ENCODE assay signal across 10 mouse cellular contexts in the genomic region with DNA sequence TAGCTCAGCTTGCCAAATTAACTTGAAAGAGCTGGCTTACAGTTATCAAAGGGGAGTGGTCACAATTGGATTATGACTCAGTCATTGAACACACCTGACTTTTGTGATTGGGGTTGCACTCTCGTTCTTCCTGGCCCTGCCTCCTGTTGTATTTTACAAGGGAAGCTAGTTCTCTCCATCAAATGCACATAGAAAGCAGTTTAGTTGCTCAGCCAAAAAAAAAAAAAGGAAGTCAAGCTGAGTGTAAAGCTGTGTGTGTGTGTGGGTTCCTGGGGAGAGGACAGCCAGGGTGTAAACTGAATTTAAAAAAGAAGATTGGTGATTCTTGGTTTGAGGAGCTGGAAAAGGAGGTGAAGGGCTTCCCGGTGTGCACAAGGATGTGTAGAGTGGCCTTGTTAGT. TPM values are rescaled to one million over a fixed set of nuclear protein-coding genes. Genes with fewer than 3 reads are reported as not detected.
DNase-seq lines count a peak whose midpoint lies in the region; ATAC-seq and TF ChIP-seq lines count a peak whose summit lies in the region.
"Had no signal": no experiment of that assay in that cellular context is flagged by ENCODE, and none has a peak within 500 bp of the region (broad histone marks: within the 10 kb centered on the region; RNA-seq: fewer than 3 reads in every experiment).

No protein-coding gene starts in this region.

- DNase-seq in liver, adult 2 months (ENCODE audit: extremely low read depth, low read depth, low spot score): peak; percentile 4
- no peak for DNase-seq in liver
- no peak for DNase-seq in adrenal gland, postnatal 10 days
- DNase-seq: kidney, adult 11 months; thymus, postnatal 36 days had no signal

- H3K9me3 ChIP-seq in embryonic facial prominence, embryonic 15.5 days (replicated peaks): no peaks in the 10 kb centered on the region
- no peaks in the 10 kb centered on the region for H3K9me3 ChIP-seq in intestine, postnatal 0 days (ENCODE audit: control insufficient read depth)
- no peaks in the 10 kb centered on the region for H3K9me3 ChIP-seq in neural tube, embryonic 14.5 days (ENCODE audit: control insufficient read depth, low read length)
- H3K9me3 ChIP-seq: forebrain, embryonic 12.5 days had no signal

- no peak overlapping the region for H3K4me3 ChIP-seq in liver, adult 2 months (ENCODE audit: insufficient read depth, low read depth, low read length)
- peak overlapping the region; percentile 46 for H3K4me3 ChIP-seq in embryonic facial prominence, embryonic 15.5 days (replicated peaks)
- no peak overlapping the region for H3K4me3 ChIP-seq in intestine, postnatal 0 days (ENCODE audit: low read depth, low read length)
- no peak overlapping the region for H3K4me3 ChIP-seq in neural tube, embryonic 14.5 days (ENCODE audit: low read depth, low read length)

- no peak for TF ChIP-seq POLR2A in liver, adult 2 months (IDR thresholded peaks at IDR 0.05; ENCODE audit: extremely low read depth, insufficient read depth, low read length)

- H3K79me2 ChIP-seq in liver, adult 2 months (ENCODE audit: control insufficient read depth, insufficient read depth, low read length): no peaks in the 10 kb centered on the region

- no peak overlapping the region for H3K9ac ChIP-seq in liver, adult 2 months (ENCODE audit: low read depth, low read length)
- H3K9ac ChIP-seq in embryonic facial prominence, embryonic 15.5 days: peak overlapping the region; percentile 29; the same call in 1 of the 2 replicates
- no peak overlapping the region for H3K9ac ChIP-seq in intestine, postnatal 0 days (ENCODE audit: low read depth, low read length)
- no peak overlapping the region for H3K9ac ChIP-seq in neural tube, embryonic 14.5 days (replicated peaks; ENCODE audit: low read depth, low read length)

- no peak for TF ChIP-seq CTCF in liver, adult 2 months (IDR thresholded peaks at IDR 0.05; ENCODE audit: low read depth, low read length)
- no peak for TF ChIP-seq CTCF in intestine, postnatal 0 days (IDR thresholded peaks at IDR 0.05; ENCODE audit: low read depth)

- H3K36me3 ChIP-seq in liver, adult 2 months (ENCODE audit: control insufficient read depth, insufficient read depth, low read length): no peaks in the 10 kb centered on the region
- no peaks in the 10 kb centered on the region for H3K36me3 ChIP-seq in embryonic facial prominence, embryonic 15.5 days
- no peaks in the 10 kb centered on the region for H3K36me3 ChIP-seq in intestine, postnatal 0 days (ENCODE audit: control insufficient read depth, insufficient read depth)
- H3K36me3 ChIP-seq in neural tube, embryonic 14.5 days (ENCODE audit: control insufficient read depth, insufficient read depth, low read length): no peaks in the 10 kb centered on the region
- H3K36me3 ChIP-seq: forebrain, embryonic 12.5 days had no signal

- H3K4me2 ChIP-seq in embryonic facial prominence, embryonic 15.5 days (replicated peaks): peak overlapping the region; percentile 67
- H3K4me2 ChIP-seq in intestine, postnatal 0 days (replicated peaks; ENCODE audit: low read depth): peak overlapping the region; percentile 68
- peak overlapping the region; percentile 45; the same call in 1 of the 2 replicates for H3K4me2 ChIP-seq in neural tube, embryonic 14.5 days (ENCODE audit: low read depth, low read length)

- H3K27me3 ChIP-seq in liver, adult 2 months (ENCODE audit: control insufficient read depth, insufficient read depth, low read length): no peaks in the 10 kb centered on the region
- H3K27me3 ChIP-seq in embryonic facial prominence, embryonic 15.5 days: no peaks in the 10 kb centered on the region
- H3K27me3 ChIP-seq in intestine, postnatal 0 days (replicated peaks; ENCODE audit: control insufficient read depth, insufficient read depth, low read length): no peaks in the 10 kb centered on the region
- no peaks in the 10 kb centered on the region for H3K27me3 ChIP-seq in neural tube, embryonic 14.5 days (ENCODE audit: control insufficient read depth, insufficient read depth, low read length)
- H3K27me3 ChIP-seq: forebrain, embryonic 12.5 days had no signal

- H3K27ac ChIP-seq in liver, adult 2 months (replicated peaks; ENCODE audit: insufficient read depth, low read depth, low read length): no peak overlapping the region
- H3K27ac ChIP-seq in embryonic facial prominence, embryonic 15.5 days (replicated peaks): peak overlapping the region; percentile 63
- H3K27ac ChIP-seq in intestine, postnatal 0 days (ENCODE audit: low read depth, low read length): no peak overlapping the region
- no peak overlapping the region for H3K27ac ChIP-seq in neural tube, embryonic 14.5 days (ENCODE audit: low read depth, low read length)
- H3K27ac ChIP-seq: forebrain, embryonic 12.5 days had no signal

- WGBS in liver, adult 2 months: 50% methylated on average over 2 of the region's 2 CpGs
- WGBS in embryonic facial prominence, embryonic 15.5 days: 44% methylated on average over 2 of the region's 2 CpGs
- WGBS in intestine, postnatal 0 days: 14% methylated on average over 2 of the region's 2 CpGs
- 57% methylated on average over 2 of the region's 2 CpGs for whole genome bisulfite sequencing in neural tube, embryonic 14.5 days

- no peaks in the 10 kb centered on the region; the same call in 1 of the 2 replicates for H3K4me1 ChIP-seq in liver, adult 2 months (ENCODE audit: control insufficient read depth, insufficient read depth, low read length)
- peaks cover 14% of the 10 kb centered on the region for H3K4me1 ChIP-seq in embryonic facial prominence, embryonic 15.5 days
- H3K4me1 ChIP-seq in intestine, postnatal 0 days (replicated peaks; ENCODE audit: control insufficient read depth, insufficient read depth, low read length): 0 out of 2 replicates have a peak, but pooled peaks cover 3% of the 10 kb centered on the region
- H3K4me1 ChIP-seq in neural tube, embryonic 14.5 days (ENCODE audit: control insufficient read depth, insufficient read depth, low read length): no peaks in the 10 kb centered on the region

- ATAC-seq in embryonic facial prominence, embryonic 15.5 days (ENCODE audit: insufficient number of reproducible peaks, low FRiP score, low TSS enrichment, low read depth): no peak
- ATAC-seq in intestine, postnatal 0 days: no peak
- no peak for ATAC-seq in neural tube, embryonic 14.5 days (ENCODE audit: low read depth)
- no peak for ATAC-seq in monocyte, adult 5-6 weeks (replicated peaks; ENCODE audit: insufficient number of reproducible peaks, low FRiP score, low TSS enrichment, poor library complexity, severe bottlenecking)

RNA-seq across cellular contexts. Expression of a gene that starts 0.8 kb away (rescaled TPM):
- 1.8 and 1.9 TPM in 2 replicates for total RNA-seq in liver, adult 2 months (2014; rRNA removed)
- 0.27 and 0.32 TPM in 2 replicates for polyA plus RNA-seq in liver, adult 2 months (2012; rRNA removed)
- 11.8 and 12.1 TPM in 2 replicates for polyA plus RNA-seq in embryonic facial prominence, embryonic 15.5 days (2015; fragmentation: Nextera tagmentation; extraction: Ambion mirVana)
- 6.6 and 7.4 TPM in 2 replicates for polyA plus RNA-seq in intestine, postnatal 0 days (2015; fragmentation: Nextera tagmentation; extraction: Ambion mirVana)
- 2.2 and 6.4 TPM in 2 replicates for polyA plus RNA-seq in neural tube, embryonic 14.5 days (2014; fragmentation: Nextera tagmentation; extraction: Ambion mirVana)
- total RNA-seq in adrenal gland, postnatal 10 days (2021): 1 to 10 TPM; 4.8 to 5.4 TPM
- total RNA-seq in monocyte, adult 5-6 weeks (2017): 23.0 to 31.7 TPM (median 30.7 TPM) in 3 replicates
